Mouse (Mus musculus): ENCODE results near the gene Tshr.
A peak's percentile ranks its signal among the peaks of the same experiment; 100 is the strongest.
"Not testable (repeated sequence)": the region's sequence is repeated elsewhere in the genome, so short reads cannot be mapped to it uniquely, and the experiment has no call there.

Tshr gene

DNA sequence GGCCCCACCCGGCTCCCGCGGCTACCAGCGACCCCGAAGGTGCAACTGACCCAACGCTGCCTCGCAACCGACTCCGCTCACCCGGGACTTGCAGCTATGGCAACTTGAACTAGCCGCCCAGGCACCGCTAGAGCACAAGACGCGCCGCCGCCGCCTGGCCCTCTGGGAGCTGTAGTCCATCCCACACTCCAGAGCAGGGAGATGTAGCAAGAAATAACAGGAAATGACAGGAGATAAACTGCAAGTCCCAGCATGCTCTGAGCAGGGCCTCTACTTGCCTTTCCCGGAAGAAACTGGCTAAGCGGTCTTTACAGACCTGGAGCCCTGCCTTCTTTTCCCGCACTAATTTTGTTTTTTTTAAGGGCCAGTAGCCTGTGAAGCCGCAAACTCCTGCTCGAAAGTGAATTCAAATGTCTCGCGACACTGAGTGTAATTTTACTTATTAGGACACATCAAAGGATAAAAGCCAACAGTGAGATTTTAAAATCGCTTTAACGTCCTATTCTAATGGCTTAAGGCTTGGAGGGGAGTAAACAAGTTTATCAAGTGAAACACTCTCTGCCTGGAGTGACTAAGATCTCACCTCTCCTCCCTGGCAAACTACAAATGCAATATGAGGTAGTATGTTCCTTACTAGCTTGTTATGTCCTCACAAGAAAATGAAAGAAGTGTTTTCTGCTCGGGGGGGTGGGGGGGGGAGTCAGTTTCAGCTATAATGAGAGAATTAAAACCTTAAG, at the start of gene Tshr, which contains the start of gene Cep128:
Tshr (plus strand) TSS at position 283 of the 737 bp plus-strand sequence.
Cep128 (minus strand) TSS at position 129 of the 737 bp plus-strand sequence.
- DNase-seq (ENCODE audit: low read depth, low spot score) = peak; percentile 97

DNA sequence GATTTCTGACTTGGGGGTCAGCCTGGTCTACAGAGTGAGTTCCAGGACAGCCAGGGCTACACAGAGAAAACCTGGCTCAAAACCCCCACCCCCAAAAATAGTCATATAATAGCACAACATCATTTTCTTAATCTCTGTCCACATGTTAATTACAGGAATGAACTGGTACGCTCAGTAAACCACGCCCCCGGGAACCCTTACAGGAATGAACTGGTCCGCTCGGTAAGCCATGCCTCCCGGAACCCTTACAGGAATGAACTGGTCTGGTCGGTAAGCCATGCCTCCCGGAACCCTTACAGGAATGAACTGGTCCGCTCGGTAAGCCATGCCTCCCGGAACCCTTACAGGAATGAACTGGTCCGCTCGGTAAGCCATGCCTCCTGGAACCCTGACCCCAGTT, 45.7 kb upstream of the Tshr start:
- not testable (repeated sequence) for DNase-seq (ENCODE audit: low read depth, low spot score)

DNA sequence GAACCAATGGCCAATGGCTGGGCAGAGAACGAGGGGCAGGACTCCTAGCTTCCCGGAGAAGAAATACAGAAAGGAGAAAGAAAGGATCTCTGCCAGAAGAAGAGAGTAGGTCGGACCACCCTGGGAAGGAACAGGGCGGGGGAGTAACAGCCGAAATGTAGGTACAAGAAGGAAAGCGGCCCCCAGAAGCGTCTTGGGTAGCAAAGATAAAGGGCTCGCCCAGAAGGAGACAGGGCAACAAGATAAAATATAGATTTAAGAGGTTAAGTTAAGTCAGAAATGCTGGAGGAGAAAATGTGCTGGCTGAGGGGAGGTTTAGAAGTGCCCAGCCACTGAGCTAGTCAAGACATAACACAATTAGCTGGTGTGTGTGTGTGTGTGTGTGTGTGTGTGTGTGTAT, 30.6 kb upstream of the Tshr start:
- DNase-seq (ENCODE audit: low read depth, low spot score) = no peak

DNA sequence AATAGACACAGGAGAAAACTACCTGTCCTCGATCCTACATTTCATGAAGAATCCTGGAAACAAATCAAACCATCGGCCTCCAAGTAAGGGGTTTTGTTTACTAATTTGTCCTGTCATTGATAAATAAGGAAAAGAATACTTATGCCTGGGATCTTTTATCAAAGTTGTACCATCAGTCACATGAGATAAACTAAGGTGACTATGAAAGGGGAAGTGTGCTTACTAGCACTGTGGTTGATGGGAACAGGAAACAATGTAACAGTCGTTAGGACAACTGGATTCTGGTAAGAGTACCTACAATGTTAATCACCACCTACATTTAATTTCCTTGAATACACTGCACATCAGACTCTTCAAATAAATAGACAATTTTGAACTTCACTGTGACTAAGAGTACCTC, 15.2 kb upstream of the Tshr start:
- no peak for DNase-seq (ENCODE audit: low read depth, low spot score)

DNA sequence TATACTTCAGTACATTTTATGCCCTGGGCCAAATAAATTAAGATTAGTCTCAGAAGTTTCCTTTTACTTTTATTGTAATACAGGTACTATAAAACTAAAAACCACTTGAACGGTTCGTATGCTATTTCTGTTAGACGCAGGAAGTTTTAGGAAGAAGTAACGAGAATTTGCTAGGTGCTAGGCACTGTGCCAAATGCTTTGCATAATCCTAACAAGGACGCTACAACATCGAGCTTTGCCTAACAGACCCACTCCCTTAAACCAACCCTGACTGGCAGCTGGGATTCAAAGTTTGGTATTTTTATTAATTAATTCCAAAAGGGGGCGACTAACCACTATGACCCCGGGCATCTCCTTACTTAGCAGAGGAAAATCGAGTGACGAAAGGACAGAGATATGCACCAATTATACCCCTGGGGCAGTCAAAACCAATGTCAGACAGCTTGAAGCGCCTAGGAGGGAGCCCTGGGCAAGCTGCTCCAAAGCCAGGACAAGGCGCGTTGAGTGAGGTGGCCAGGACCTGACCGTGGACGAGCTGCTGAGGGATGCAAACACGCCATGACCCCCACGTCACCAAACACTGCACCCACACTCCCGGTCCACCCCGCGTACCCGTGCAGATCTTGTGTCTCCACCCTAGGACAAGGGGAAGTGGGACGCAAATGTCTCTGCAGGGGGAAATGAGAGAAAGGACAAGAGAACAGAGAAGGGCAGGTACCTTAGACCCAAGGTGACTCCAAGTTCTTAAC, 673 bp upstream of the Tshr start:
- DNase-seq (ENCODE audit: low read depth, low spot score) = peak; percentile 2

DNA sequence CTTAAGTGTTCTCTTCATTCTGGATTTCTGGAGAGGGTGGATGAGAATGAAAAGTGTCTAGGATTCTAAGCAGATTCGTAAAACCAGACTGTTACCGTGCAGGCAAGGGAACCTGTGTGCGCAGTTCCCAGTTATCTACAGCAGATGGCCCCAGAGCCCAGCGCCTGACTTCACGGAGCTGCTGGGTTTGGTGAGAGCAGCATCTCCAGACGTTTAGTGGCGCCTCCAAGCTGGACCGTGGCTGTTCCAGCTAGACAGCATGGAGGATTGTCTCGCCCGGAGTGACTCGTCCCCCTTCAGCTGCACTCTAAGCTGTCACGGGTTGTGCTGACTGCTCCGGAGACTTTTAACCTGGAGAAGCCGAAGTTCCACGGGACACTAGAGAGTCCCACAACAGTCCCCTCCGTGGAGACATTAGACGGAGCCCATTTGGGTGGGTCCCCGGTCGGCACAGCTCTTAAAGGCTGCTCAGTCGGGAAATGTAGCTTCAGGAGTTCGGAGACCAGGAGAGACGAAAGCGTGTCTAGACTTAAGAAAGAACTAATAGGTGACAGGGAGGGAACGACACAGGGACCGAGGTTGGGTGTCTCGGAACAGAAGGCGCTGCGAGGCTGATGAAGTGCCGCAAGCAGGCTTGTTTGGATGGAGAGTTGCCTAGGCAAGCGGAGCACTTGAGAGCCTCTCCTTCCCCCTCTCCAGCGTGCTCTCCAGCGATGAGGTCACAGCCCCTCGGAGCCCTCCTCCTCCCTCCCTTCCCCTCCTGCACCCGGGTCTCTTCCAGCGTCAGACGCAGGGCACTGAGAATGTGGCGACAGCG, 16.1 kb downstream of the Tshr start:
- DNase-seq (ENCODE audit: low read depth, low spot score) = peak; percentile 90

DNA sequence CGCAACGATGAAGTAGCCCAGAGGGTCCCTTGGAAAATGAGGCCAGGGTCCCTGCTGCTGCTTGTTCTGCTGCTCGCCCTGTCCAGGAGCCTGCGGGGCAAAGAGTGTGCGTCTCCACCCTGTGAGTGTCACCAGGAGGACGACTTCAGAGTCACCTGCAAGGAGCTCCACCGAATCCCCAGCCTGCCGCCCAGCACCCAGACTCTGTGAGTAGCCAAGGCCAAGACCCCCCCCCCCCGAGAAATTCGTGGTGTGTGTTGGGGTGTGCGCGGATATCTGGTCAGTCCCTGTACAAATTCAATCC, 16.6 kb downstream of the Tshr start:
- DNase-seq (ENCODE audit: low read depth, low spot score) = no peak

DNA sequence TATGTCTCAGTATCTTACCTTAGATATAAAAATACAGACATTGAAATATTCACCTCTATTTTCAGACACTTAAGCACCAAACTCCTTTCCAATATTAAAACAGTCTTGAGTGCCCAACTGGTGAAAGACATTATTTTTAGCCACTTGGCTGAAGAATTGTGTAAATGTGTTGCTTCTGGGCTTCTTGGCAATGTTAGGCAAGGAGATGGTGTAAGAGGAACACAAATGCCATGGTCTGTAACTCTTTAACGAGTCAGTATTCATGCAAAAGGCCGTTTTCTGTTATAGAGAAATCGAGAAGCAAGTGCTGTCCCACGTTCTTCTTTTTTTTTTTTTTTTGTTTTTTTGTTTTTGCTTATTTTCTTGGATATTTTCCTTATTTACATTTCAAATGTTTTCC, 25.9 kb downstream of the Tshr start:
- DNase-seq (ENCODE audit: low read depth, low spot score) = peak; percentile 2

DNA sequence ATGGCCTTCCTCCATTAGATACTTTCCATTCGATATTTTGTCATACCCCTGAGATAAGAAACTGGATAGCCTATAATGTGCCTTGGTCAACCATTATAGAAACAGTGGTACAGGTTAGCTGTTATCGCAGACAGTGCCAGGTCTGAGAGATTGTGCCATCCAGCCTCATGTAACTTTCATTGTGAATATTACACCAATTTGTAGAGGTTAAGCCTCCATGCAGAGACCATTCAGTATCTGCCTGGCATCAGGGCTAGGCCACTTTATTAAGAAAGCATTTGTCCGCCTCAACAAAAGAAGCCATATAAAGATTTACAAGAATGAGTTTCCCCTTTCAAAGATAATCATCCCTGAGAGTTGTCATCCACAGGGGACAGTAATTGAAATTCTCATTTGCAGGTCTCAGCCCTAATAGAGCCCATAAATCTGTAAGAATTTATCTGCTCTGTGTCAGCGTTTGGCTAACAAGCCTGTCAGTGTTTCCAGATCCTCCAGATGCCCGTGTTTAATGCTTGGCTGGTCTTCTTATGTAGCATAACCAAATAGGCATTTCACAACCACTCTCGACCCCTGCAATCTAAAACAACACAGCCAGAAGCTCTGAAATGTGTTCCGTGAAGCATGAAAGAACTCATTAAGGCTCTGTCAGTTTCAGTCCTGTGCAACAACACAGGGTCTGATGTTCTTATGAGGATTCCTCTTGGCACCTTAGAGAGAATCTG, 28.3 kb downstream of the Tshr start:
- peak; percentile 5 for DNase-seq (ENCODE audit: low read depth, low spot score)

DNA sequence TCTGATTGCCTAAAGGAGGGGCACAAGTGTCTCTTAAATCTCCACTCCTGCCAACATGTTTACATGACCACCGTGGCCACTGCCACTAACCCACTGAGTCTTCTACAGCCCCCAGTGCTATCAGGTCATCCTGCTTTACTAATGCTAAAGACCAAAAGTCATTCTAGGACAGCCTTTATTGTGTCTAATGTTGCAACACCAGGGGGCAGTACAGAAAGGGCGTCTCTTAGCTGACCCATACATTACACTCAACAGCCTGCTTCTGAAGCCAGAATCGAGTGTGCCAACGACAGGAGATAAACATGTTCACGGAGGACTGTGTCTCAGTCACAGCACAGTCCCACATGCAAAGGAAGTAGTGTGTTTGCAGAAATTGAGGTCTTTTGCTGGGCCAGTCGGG, 30.7 kb downstream of the Tshr start:
- no peak for DNase-seq (ENCODE audit: low read depth, low spot score)

DNA sequence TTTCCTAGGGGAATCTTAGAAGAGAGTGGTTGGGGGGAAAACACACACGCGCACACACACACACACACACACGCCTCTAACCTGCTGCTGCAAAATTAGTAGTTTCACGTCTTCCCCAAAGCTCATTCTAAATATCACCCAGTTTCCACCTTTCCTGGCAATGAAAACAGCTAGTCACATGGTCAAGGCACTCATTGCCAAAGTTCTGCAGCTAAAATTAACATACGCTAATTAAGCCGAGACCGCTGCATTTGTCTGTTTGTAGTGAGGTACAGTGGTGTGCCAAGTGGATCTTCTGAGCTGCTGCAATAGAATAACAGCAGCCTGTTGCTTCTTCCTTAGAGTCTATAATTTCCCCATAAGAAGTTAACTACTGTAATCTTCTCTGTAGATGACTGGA, 32.5 kb downstream of the Tshr start:
- DNase-seq (ENCODE audit: low read depth, low spot score) = peak; percentile 20

DNA sequence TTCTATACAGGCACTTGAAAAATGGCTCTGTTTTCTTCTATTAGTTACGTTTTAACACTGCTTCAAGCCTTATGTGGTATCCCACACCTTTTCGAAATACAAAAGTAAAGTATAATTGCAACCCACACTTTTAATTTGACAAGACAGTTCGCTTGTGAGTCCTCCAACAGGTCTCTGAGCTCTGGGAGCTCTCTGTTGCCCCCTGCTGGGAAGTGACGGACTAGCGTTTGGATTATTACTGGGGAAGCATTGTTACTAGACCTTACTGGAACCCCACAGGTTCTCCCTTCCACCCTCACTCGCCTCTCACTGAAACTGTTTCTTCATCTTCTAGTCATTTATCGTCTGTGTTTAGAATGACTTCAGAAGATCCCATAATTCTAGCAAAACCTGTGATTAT, 34.4 kb downstream of the Tshr start:
- peak; percentile 49 for DNase-seq (ENCODE audit: low read depth, low spot score)

DNA sequence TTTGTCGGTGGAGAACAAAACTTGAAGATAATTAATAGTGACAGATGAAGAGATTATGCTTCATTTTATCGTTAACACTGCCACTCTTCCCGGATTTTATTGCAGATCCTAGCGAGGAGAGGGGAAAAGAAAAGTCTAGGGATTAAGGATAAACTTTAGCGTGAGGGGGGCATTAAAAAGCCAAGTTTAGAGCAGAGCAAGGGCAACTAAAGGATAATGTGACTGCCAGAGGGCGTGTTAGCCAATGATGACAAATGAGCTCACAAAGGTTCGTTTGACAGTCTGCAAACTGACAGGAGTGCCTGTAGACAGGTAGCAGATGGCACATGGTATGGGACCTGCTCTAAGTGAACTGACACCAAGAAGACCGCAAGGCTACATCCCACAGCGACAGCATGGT, 36.9 kb downstream of the Tshr start:
- no peak for DNase-seq (ENCODE audit: low read depth, low spot score)

DNA sequence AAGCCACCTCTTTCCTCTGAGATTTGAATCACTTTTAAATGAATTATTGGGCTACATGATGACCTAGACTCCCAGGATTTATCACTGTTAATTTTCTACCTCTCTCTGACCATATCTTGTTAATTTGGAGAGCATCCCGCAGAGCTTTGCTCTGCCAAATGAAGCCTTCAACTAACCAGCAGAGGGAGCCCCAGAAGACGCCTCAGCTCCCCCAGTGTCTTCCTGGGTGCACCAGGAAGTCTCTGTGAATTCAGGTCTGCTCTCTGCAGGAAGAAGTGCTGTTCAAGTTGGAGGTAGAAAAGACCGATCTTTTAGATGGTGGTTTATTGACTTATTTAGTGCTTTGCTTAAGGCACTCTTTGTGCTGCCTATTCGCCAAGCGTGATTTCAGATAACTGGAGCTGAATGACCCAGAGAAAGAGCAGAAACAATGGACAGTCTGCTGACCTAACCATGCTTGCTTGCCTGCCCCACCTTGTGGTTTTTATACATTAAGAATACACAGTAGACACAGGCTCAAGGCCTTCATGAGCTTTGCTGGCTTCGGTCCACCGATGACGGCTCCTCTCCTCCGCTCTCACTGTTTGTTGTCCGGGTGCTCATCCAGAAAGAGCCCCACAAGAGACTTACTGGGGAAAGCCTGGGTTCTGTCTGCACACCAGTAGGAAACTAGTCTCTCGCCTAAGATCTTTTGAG, 38.9 kb downstream of the Tshr start:
- peak; percentile 82 for DNase-seq (ENCODE audit: low read depth, low spot score)

DNA sequence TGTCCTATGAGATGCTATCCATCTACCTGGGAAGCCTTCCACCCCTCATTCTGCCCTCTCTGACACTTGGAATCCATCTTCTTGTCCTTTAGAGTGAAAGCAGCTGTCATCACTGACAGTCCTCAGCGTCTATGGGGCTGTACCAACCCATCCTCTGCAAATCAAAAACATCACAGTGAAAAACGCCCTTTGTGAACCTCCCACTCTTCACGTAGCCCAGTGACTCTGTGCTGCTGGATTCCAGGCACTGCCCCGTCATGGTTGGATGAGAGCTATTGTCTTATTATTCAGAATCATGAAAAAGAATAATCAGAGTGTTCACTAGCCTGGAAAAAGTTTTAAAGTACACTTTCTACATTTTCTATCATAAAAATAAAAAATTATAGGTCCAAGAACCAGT, 42.1 kb downstream of the Tshr start:
- DNase-seq (ENCODE audit: low read depth, low spot score) = peak; percentile 6

DNA sequence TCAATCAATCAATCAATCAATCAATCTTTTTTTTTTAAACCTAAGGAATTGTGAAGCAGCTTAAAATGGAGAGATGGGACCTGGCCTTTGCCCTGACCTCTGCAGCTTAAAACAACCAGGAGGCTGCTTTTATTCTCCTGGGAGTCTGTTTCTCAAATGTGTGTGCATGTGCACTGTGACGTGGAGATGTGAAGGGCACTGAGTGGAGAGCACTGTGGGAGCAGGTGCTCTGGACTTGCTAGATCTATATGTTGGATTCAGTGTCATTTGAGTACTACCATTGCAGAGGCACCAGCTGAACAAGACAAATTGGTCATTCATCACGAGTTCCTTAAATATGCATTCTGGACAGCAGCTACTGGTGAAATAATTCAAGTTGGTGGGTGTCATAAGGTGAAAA, 42.8 kb downstream of the Tshr start:
- DNase-seq (ENCODE audit: low read depth, low spot score) = no peak

DNA sequence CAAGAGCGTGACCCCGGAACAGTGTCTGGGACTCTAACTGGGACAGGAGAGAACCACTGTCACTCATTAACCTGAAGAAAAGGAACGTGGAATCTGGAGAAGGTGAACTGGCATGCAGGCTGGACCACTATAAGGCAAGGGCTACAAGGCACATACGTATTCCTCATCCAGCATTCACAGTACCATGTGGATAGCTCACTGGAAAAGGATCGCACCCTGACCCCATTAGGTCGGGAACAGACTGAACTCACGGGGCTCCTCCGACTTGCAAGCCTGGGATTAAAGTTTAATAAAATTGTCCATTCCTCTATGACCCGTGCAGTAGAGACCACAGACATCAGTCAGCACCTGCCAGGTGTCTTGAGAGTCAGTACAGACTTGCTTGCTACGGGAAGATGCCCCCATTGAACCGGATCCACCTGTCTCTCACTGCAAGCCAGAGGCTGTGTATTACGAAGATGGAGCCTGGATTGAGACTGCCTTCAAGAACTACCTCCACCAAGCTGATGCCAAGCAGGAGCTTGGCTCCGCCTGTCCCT, 97.9 kb downstream of the Tshr start:
- DNase-seq (ENCODE audit: low read depth, low spot score) = no peak

DNA sequence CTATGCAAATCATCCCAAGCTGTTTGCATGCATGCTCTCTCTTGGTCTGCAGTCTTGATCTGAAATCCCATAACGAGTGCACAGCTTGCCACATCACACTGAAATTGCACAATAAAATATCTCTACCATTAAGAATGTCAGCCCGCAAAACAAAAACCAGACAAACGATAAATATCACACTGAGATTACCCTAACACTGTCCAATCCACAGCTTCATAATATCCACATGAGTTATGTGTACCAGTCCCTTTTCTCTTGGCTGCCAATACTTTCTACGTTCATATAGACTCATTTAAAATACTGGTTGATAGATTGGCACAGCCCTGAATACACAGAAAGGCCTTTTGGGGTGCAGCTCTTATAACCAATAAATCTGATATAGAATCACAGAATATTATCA, 102.0 kb downstream of the Tshr start:
- no peak for DNase-seq (ENCODE audit: low read depth, low spot score)

DNA sequence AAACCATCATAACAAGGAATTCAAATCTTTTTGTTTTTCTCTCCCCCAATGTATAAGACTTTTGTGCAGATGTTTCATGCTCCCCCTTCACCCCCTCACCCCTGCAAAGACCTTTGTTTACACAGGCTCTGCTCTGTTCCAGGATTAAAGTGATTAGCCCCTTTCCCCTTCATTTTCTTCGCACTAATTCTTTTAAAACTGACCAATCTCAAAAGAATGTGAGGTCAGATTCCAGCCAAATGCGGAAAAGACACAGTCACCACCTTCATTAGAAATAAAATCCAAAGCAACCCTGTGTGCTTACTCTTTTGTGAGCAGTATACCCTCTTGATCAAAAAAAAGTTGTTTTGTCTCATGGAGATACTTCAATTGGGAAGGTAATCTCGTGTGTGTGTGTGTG, 104.0 kb downstream of the Tshr start:
- DNase-seq (ENCODE audit: low read depth, low spot score) = no peak

DNA sequence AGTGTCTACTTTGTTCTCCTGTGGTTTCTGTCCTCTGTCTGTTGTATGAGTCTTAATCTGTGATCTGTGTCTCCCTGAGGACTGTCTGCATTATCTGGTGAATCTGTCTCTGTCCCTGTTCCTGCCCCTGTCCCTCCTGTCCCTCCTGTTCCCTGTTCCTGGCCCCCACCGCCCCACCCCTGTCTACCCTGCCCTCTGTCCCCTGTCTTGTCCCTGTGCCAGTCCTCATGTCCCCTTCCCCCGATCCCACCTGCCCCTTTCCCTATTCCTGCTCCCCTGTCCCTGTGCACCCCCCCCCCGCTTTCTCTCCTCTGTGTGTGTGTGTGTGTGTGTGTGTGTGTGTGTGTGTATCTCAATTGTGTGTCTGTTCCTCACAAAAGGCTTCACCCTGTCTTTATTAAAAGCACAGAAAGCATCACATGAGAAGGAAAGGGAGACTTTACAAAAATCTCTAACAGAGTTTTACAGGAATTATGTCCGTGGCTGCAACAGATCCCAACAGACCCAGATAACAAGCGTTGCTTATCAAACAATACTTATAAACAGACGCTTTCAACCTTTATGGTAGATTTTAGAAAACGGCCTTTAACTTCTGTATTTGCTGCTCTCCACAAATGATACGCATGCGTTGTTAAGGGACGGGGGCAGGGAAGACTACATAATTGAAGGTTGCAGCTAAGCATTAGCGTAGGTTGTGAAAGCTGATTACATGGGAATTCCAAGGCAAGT, 111.3 kb downstream of the Tshr start:
- peak; percentile 51 for DNase-seq (ENCODE audit: low read depth, low spot score)

All from brain, adult 2 months (tissue).